Mouse (Mus musculus) cerebellum, postnatal 14 days (tissue): ENCODE data around the gene Zmynd15.
"Not testable (repeated sequence)": the region's sequence is repeated elsewhere in the genome, so short reads cannot be mapped to it uniquely, and the experiment has no call there.

Source experiments
- DNase-seq, 2 experiments: peaks; one replicate each; pipeline ENCODE4 v3.0.0; 2021; ENCODE audit warnings: mixed read lengths in 2 of 2

Zmynd15 gene

DNA sequence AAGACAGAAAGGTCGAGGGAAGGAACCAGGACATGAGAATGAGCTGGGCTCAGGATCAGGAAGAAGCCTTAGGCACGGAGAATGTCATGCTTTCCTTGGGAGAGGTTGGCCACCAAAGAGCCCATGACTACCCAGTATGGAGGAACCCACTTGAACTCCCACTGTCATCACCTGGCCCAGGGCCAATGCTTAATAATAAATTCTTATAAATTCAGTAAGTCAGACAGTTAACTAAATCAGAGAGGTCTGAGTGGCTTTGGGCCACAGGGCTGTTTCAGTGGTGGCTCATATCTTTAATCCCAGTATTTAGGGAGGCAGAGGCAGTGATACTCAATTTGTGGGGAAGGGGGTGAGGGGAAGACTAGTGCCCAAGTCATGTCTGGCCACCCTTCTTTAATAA lies 8.3 kb upstream of the Zmynd15 start:
- DNase-seq, result peak; percentile 36 to 46

GRCm38 (mm10) chr11:70451797-70452498 lies 7.3 kb upstream of the Zmynd15 start, which contains the start of gene Med11:
Gene Med11 (plus strand): TSS chr11:70451919.
- DNase-seq, result peak; percentile 98 to 99

DNA sequence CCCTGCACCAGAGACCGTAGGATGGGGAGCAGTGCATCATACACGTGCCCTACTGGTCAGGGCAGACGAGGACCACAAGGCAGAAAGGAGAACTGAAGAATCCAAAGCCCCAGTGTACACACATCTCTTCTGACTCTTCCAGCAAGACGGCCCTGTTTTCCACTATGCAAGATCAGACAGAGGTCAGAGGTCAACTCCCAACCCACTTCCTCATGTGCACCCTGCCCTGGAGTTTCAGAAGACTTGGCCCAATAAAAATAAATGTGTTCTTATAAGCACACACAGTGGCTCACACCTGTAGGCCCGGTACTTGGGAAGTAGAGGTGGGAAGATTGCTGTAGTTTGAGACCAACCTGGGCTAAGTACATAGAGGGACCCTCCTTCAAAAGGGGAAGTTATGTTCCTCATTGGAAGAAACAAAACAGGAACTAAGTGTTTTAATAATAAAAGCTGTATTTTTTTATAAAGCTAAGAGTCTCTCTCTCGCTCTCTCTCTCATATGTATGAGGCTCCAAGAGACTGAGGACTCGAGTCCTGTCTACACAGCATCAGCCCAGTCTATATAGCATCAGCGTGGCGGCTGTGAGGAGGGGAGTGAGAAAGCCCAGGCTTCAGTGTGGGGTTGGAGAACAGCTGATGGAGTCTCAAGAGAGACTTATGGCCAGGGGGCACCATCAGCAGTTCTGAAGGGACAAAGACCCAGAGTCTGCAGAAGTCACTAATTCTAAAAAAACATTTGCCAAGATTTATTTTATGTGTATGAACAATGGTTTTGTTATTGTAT lies 5.8 kb upstream of the Zmynd15 start:
- DNase-seq, result no peak

GRCm38 (mm10) chr11:70459601-70460101 lies 418 bp downstream of the Zmynd15 start, which contains the start of gene Cxcl16:
Gene Cxcl16 (minus strand): TSS chr11:70459984.
- peak in 1 of 2 experiments; percentile 27 for DNase-seq

GRCm38 (mm10) chr11:70463970-70464369 lies 4.7 kb downstream of the Zmynd15 start:
- DNase-seq, result no peak

DNA sequence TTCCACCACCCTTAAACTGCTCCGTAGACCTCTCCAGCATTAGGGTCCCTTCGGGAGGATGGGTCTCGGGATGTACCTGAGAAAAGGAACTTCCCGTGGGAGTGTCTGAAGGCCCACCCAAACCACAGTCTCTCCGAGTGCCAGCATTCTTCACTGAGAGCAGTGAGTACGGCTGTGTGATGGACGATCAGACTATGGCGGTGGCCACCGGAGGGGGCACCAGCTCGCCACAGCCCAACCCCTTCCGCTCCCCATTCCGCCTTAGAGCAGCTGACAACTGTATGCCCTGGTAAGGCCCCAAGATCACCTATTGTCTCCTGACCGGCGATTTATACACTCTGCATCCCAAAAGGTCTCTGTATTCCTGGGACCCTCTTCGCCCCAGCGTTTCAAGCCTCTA lies 6.0 kb downstream of the Zmynd15 start:
- peak in 1 of 2 experiments; percentile 21 for DNase-seq

DNA sequence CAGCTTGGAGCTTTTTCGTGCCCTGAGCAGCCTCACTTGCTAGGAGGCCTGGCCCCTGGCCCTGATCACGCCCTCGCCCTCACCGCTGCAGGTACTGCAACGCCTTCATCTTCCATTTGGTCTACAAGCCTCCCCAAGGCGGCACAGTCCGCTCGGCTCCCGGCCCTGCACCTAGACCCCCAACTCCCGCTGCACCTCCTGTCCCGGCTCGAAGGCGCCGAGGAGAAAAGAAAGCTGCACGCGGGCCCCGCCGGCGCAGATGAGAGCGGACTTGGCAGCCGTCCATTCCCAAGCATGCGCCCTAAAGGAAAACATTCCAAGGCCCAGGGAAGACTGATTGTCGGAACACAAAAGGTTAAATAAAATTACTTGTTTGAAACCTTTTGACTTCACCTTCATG lies 6.6 kb downstream of the Zmynd15 start:
- DNase-seq, result peak; percentile 49 to 60

DNA sequence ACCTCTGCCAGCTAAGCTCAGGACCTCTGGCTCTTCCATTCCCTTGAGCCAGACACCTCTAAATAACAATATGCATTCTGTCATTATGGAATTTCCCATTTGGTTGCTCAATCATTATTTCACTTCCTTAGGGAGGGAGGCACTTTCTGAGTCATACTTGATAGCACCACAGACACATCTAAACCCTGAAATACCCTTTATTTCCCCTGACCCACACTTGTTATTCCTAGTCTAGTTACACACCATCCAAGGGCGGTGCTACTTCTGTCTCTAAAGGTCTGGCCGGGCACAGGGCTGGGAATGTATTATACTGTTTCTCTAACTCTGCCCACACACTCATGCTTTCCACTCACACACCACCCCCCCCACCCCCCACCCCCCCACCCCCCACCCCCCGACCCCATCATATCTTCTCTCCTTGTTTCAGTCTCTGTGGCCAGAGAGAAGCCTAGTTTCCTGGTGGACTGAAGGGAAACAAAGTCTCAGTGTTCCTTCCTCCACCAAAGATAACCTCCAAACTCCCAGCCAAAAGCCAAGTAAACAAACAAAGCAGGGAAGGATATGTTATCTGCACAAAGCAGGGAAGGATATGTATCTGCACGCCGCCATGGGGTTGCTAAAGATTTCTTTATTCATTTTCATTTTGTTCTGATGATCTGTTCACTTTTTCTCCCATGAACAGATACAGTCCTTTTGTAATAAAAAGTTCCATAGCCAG lies 8.8 kb downstream of the Zmynd15 start:
- no peak for DNase-seq

- no peak for DNase-seq
Observed at GRCm38 (mm10) chr11:70469764-70470163, 10.5 kb downstream of the Zmynd15 start.

GRCm38 (mm10) chr11:70472716-70473115 lies 13.5 kb downstream of the Zmynd15 start:
- DNase-seq, result no peak

GRCm38 (mm10) chr11:70473291-70473690 lies 14.1 kb downstream of the Zmynd15 start:
- not testable (repeated sequence) for DNase-seq

GRCm38 (mm10) chr11:70474872-70475534 lies 15.8 kb downstream of the Zmynd15 start:
- no peak for DNase-seq

DNA sequence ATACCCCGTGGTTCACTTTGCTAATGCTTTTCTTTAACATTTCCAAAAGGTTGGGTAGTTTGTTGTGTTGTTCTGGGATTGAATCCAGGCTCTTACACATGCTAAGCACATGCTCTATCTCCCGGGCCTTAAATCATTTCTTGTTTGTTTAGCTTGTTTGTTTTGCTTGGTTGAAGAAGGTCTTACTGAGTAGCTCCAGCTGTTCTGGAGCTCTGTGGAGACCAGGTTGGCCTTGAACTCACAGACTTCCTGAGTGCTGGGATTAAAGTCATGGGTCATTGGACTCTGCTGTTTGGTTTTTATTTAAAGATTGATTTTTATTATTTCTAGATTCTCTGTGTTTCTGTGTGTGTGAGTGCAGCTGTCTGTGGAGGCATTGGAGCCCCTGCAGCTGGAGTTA lies 26.3 kb downstream of the Zmynd15 start:
- DNase-seq, result no peak

- DNase-seq, result no peak
Observed at GRCm38 (mm10) chr11:70487816-70488215, 28.6 kb downstream of the Zmynd15 start.

DNA sequence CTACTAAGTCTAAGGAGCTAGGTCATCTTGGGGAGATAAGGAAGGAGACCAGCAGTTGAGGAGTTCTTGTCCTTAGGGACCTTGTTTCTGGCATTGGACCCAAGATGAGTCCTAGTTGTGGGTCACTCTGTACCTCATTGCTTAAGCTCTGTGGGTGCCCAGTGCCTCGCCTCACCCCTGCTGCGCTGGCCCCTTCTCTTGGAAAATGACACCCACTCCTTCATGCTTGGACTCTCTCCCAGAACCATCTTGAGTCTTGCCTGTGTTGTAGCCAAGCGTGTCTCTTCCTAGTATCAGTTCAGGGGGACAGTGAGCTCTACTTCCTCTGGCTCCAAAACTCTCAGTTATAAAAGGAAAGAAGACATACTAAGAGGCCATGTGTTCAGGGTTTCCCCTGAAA lies 29.9 kb downstream of the Zmynd15 start:
- no peak for DNase-seq

GRCm38 (mm10) chr11:70489684-70490083 lies 30.5 kb downstream of the Zmynd15 start:
- DNase-seq, result no peak

DNA sequence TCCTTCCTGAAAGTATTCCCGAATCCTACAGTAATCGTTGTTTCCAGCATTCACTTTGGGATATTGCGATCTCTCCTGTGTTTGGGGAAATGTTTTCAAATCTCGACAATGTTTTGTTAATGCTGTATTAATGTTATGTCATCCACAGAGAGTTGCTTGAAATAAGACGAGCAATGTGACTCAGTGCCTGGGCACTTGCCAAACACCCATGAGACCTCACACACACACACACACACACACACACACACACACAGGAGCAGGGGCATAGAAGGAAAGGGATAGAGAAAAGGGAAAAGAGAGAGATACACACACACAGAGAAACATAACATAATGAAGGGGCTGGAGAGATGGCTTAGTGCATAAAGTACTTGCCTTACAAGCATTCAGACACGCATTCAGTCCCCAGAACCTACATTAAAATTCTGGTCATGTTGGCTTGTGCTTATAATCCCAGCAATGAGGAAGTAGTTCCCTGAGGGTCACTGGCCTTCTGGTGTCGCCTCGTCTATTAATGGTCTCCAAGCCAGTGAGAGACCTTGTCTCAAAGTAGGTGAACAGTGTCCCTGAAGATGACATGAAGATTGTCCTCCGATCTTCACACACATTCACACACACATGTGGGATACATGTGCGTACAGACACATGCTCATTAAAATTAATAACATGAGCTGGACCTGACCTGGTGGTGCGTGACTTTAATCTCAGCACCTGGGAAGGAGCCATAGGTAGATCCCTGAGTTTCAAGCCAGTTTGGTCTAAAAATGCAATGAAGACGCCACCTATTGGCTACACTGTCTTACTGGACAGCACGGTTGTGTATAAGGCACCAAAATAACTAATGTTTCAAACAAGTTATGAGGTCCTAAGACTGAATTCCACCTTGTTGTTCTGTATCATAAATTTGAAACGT lies 40.6 kb downstream of the Zmynd15 start:
- peak; percentile 32 to 34 for DNase-seq

DNA sequence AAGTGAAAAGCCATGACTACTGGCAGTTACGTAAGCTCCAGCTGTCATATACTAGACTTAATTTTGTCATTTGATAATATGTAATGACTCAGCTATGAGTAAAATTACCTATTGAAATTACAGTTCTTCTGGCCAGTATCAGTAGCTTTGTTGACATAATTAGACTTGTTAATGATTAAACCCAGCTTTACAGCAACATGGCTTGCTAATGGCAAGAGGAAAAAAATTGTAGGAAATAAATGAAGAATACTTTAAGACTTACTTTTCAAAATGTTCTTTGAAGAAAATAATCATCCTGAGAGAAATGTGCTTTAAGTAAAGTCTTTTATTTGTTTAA lies 41.2 kb downstream of the Zmynd15 start:
- no peak for DNase-seq

- DNase-seq, result no peak
Observed at GRCm38 (mm10) chr11:70502018-70502417, 42.8 kb downstream of the Zmynd15 start.

DNA sequence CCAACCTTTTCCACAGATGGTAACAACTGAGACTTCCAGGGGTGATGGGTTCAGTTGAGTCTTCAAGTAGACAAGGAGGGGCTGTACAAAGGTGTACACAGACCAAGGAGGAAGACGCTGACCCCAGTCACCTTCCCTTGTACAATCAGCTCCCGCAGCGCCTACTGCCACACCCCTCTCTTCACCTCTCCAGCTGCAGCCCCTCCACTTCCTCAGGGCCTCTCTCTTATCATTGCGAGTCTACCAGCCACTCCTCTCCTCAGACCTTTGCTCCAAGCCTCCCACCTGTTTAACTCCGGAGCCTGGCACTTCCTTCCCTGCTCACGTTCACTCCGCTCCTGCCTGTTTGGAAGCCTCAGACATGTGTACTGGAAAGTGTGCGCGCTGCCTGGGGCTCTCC lies 45.7 kb downstream of the Zmynd15 start, which contains the start of gene Tm4sf5:
Gene Tm4sf5 (plus strand): TSS at position 275 of the 400 bp plus-strand sequence.
- DNase-seq, result no peak

GRCm38 (mm10) chr11:70506385-70506784 lies 47.2 kb downstream of the Zmynd15 start:
- DNase-seq, result peak; percentile 74 to 81
